Mouse (Mus musculus) left cerebral cortex, adult 9 months (tissue): Measurements from ENCODE around the gene Tmem231.

Source experiments
- DNase-seq, 2 experiments: peaks; one replicate each; pipeline ENCODE4 v3.0.0; 2022; ENCODE audit warnings: low spot score in 2 of 2

The Tmem231 gene

DNA sequence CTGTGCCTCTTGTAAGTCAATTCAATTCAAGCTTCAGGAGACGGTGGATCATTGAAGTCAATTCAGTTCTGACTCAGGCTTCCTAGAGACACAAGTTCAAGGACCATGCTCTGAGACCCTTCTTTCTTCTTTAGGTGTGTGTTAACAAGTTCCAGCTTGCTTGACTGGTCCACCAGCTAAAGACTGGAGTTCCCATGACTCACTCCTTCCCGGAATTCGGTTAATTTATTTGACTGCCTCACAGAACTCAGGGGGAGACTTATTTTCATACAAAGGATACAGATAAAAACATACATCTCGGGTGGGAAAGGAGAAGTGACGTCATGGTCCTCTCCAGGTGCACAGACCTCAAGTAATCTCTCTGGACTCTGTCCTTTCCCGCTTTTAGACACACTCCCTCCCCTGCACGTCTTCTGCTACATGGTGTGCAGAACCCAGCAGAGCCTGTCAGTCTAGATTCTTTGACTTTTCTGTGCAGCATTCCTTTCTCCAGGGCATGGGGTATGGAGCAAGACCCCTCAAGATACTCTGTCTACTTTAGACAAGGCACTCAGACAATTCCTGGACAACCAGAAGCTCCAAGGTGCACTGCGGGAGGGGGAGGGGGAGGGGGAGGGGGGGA is 28.1 kb downstream of the Tmem231 start:
- no peak for DNase-seq

GRCm38 (mm10) chr8:111902080-111902479 is 31.6 kb downstream of the Tmem231 start:
- DNase-seq = no peak

DNA sequence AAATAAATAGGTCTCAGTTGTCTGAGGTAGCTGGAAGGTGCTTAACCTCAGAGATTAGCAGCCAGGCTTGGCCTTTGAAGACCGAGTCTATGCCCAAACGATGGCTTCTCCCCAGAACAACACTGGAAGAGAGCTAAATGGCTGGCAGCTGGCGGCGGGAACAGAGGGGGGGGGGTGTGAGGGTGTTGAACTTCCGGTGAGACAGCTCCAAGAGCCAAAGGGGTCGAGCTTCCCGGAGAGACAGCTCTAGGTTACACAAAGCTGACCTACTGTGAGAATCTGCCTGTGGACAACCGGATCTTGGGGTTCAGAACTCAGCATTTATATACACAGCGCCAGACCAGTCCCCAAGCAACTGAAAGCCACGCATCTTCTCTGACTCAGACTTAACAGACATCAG is 35.1 kb downstream of the Tmem231 start:
- DNase-seq = no peak

DNA sequence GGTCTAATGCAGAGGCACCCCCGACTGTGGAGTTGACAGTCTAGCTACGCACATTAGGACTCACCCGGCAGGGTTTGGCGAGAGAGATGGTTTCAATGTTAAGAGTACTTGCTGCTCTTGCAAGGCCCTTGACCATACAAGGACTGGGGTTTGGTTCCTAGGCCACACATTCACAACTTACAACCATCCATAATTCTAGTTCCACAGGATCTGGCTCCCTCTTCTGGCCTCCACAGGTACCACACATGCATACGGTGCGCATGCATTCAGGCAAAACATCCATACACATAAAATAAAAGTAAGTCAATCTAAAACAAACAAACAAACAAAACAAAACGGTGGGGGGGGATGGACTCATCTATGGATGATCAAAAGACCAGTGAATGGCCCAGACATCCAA is 38.7 kb downstream of the Tmem231 start:
- DNase-seq = no peak

DNA sequence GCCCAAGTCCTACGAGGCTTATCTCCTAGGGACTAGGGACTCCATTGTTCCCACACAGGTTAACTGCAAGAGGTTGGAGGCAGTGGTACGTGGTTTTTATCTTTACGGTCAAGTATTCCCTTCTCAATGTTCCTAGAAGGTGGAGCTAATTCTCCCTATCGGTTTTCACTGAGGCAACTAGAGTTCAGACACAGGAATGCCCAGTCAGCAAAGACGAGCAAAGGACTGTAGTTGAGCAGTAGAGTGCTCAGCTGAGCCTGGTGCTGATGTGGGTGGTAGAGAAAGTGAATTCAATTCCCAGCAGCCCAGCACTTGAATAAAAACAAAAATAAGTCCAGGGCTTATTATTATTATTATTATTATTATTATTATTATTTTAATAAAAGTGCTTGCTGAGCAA is 41.1 kb downstream of the Tmem231 start:
- DNase-seq = no peak

DNA sequence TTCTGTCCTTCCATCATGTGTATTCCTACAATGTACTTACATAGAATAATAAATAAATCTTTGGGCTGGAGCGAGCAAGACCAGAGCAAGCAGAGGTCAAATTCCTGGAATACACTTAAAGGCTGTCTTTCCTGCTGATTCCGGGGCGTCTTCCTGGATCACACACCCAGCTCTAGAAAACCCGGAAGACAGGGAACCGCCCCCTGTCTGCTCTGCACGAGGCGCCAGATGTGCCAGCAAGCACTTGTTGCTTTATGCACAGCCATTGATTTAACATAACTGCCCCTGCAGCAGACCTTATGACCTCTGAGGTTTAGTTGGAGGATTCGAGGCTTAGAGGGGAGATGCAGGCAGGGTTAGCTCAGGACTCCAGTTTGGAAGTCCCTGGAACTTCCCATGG is 41.7 kb downstream of the Tmem231 start:
- no peak for DNase-seq

DNA sequence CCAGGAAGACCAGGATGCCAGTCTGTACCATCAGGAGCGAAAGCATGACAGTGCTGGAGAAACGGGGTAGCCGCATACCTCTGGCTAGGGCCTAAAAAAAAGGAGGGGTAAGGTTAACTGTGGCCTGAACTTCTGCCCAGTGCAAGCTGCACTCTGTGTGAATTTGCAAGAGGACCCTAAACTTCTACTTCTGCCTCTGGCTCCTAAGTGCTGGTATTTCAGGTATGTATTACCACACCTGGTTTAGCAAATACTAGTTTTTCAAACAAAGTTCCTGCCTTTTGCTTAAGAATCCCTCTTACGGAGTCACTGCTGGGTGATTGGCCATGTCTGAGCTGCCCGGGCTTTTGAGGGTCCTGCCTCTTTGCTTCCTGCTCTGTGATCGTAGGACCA is 42.8 kb downstream of the Tmem231 start:
- DNase-seq = no peak

DNA sequence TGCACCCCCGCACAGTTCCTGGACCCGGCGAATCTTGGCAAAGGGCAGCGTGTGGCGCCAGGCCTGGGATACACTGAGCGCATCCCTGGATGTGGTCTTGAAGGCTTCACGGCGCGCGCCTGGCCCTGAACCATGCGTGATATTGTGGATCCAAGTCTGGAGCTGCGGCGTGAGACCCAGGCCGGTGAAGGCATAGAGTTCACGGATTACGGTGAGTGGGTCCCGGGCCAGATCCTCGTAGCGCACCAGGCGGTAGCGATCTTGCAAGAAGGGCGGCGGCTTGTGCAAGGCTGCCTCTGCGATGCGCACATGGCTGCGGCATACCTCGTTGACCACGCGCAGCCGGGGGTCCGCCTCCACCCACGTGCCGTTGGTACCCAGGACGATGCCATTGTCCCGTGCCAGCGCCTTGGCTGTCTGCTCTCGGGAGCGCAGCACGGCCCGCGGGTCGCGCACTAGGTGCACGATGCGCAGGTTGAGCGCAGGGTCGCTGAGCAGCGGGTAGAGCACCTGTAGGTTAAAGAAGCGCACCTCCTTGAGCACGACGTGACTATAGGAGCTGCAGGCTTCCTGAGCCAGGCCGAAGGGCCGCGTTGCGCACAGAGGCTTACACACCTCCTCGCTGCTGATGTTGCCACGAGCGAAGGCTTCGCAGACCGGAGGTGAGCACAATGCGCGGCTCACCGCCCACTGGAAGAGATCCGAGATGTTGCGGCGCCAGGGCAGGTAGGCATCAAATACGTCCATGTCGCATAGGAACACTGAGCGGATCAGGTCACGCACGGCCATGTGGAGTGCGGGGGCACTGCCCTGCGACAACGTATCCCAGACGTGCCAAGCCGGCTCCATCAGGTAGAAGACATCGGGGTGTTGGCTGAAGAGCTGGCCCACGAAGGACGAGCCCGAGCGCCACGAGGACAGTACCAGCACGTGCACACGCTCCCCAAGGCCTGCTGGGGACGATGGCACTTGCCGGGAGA is 43.5 kb downstream of the Tmem231 start:
- DNase-seq = no peak

DNA sequence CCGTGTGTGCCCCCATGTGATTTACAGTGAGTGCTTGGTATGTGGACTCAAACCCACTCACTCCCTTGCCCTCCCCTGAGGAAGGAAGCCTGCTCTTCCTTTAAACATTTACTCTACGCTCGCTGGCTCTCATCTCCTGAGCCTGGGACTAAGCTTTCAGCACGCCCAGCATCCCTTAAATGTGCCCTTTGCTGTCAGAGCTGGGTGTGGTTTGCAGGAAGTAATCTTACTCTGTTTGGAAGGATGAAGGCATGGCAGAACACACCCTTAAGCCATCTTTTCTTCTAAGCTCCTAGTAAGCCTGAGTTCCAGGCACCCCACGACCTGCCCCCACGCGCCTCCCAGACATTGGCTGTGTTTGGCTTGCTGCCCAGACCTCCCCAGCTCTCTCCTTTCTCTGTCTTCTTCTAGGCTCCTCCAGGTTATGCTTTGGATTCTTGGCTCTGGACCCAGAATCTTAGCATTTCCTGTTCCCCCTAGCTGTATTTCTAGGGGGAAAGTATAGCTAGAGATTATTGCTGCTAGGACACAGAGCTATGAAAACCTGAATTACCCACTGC is 45.5 kb downstream of the Tmem231 start:
- DNase-seq = no peak

DNA sequence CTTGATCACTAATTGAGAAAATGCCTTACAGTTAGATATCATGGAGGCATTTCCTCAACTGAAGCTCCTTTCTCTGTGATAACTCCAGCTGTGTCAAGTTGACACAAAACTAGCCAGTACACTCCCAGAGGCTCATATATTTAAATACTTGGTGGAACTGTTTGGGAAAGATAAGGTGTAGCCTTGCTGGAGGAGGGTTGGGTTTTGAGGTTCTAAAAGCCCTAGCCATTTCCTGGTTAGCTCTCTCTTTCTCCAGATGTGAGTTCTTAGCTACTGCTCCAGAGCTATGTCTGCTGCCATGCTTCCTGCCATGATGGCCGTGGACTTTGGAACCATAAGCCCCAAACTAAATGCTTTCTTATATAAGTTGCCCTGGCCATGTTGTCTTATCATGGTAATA is 46.2 kb downstream of the Tmem231 start:
- no peak for DNase-seq

DNA sequence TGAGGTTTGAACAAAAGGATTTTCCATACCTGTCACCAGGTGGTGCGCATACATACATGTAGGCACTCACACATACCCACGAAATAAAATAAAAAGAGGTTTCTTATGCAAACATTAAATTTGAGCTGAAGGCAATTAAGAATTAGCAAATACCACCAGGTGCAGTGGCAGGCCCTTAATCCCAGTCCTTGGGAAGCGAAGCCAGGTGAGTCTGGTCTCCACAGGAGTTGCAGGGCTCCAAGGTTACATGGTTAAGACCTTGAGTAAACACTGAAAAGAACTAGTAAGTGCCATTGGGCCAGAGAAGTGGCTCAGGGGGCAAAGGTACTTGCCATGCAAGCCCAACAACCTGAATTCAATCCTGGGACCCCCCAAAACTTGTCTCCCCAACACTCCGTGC is 50.1 kb downstream of the Tmem231 start:
- DNase-seq = no peak

- peak in 1 of 2 experiments; percentile 23 for DNase-seq
These were observed 52.1 kb downstream of the Tmem231 start for GRCm38 (mm10) chr8:111881591-111881990.

DNA sequence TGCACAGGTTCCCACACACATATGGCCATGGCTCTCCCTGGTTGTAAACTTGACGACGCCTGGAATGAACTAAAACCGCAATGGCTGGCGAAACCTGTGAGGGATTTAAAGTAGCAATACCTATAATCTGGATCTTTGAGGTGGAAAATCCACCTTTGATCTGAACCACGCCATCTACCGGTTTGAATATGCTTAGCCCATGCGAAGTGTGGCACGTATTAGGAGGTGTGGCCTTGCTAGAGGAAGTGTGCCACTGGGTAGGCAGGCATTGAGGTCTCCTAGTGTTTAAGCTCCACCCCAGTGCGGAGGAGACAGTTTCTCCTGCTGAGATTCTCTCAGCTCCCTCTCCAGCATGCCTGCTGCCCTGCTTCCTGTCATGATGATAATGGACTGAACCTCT is 56.0 kb downstream of the Tmem231 start:
- no peak for DNase-seq

GRCm38 (mm10) chr8:111876355-111876948 is 57.2 kb downstream of the Tmem231 start, which contains the start of gene Tmem170:
TSS of gene Tmem170 (minus strand) at chr8:111876750.
- DNase-seq = peak; percentile 94 to 99

- DNase-seq = no peak
These were observed 57.9 kb downstream of the Tmem231 start for GRCm38 (mm10) chr8:111875758-111876157.

GRCm38 (mm10) chr8:111871278-111871677 is 62.4 kb downstream of the Tmem231 start:
- no peak for DNase-seq

GRCm38 (mm10) chr8:111870379-111870778 is 63.3 kb downstream of the Tmem231 start:
- DNase-seq = no peak

DNA sequence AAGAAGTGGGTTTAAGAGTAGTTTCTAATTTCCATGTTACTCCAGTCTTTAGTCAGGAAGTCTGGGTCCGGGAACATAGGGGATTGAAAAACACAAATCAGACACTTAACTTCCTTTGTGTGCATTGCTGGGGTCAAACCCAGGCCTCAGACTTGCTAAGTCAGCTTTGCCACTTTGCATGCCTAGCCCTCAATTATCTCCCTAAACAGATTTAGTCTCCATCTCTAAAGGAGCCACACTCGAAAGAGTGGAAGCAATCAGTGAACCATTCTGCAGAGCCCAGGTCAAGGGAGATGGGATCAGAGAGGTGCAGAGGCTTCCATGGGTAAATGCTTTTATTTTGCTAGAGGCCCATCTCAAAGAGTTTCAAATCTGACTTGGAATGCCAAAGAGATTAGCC is 65.0 kb downstream of the Tmem231 start:
- DNase-seq = no peak

DNA sequence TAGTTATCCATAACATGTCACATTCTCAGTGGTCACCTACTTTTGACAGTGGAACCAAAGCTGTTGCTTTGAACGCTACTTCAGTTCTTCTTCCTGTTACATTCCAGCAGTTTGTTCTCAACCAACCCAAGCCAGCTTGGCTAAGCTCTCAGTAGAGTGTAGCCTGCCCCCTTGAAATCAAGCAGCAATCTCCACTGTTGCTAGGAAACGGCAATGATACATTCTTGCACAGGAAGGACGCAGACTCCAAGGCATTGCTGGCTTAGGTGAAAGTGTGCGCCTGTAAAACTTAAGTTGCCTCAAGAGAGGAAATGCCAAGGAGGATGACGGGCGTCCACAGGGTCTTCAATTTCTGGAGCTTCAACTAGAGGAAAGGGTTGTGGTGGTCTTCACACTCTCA is 67.8 kb downstream of the Tmem231 start:
- no peak for DNase-seq

DNA sequence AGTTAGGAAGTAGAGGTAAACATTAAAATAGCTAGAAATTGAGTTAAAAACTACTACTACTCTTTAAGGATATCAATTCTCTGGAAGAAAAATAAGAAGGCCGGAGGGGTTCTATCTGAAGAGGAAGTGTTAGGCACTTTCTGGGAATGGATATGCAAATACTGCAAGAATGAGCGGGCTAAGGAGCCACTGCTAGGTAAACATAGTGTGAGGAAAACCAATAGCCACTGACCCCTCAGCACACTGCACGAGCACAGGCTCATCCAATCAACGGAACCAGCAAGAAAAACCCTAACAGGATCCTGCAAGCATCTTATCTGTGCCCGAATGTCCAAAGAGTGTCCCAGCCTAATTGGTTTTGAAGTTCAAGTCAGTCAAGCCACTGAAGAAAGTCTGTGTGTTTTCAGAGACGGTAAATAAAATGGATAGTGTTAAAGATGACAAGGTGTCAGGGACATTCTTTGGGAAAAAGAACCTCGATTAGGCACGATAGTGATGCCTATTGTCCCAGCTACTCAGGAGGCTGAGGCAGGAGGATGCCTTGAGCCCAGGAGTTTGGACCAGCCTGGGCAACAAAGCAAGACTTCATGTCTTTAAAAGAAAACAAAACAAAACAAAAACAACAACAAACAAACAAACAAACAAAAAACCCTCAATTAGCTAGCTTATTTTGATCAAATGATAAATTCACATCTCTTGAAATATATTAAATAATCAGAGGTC is 68.4 kb downstream of the Tmem231 start:
- no peak for DNase-seq

- DNase-seq = no peak
These were observed 69.0 kb downstream of the Tmem231 start for GRCm38 (mm10) chr8:111864648-111865047.

- DNase-seq = no peak
These were observed 70.4 kb downstream of the Tmem231 start for GRCm38 (mm10) chr8:111863280-111863679.
